Mouse (Mus musculus) ES-Bruce4 (cell line): ENCODE measurements at regions not wholly inside any gene's neighbourhood (a gene's known extent, or its start where the extent isn't known, plus 50 kb on each side); places are given as distances from the start of the nearest gene placed in this dataset.

Experiments
- CTCF ChIP-seq: IDR thresholded peaks from one replicate; pipeline ENCODE4 v1.8.1; 2011; ENCODE audit warnings: low read depth, low read length
- POLR2A ChIP-seq: IDR thresholded peaks from one replicate; pipeline ENCODE4 v1.8.1; 2011; ENCODE audit warnings: low read length; ENCODE audit not compliant: insufficient read depth

DNA sequence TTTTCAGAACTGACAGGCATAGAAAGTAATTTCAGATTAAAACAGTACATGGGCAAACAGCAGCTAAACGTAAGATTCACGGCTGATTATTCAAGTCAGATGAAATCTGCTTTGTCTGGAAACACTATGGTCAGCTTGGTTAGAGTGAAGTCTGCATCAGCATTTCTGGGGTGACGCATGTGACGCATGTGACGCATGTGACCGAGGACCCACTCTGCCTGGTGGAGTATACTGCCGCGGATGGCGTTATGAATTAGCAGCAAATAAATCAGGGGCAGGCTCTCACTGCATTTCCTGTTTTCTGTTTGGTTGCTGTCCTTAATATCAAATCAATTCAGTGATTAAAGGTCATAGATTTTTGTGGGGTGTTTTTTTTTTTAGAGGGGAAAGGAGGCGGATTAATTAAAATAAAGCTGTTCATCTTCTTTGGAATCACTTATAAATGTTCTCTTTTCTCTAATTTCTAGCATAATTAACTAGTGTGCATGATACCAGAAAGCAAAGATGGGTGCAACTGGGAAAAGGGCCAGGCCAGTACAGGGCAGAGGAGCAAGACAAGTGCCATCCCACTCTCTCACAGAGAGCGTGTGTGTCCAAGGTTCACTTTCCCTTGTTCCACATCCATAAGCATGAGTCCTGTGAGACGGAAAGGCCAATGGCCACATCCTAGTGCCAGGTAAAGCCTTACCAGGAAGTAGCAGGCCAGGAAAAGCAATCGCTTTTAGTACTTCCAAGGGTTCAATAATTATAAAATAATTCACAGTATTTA, 285.7 kb upstream of the Smim15 start:
- no peak for TF ChIP-seq CTCF
- TF ChIP-seq POLR2A: no peak
